In genomic region chr12:99450076-99450475, GRCm38 (mm10) we compare ENCODE assay signal across 24 mouse cellular contexts.
DNase-seq lines count a peak whose midpoint lies in the region; ATAC-seq lines count a peak whose summit lies in the region.
"Had no signal": no experiment of that assay in that cellular context is flagged by ENCODE, and none has a peak within 500 bp of the region (broad histone marks: within the 10 kb centered on the region; RNA-seq: fewer than 3 reads in every experiment).

No protein-coding gene starts in this region.

- peak; percentile 55 to 58 for DNase-seq in lung, adult 18-20 months
- peak; percentile 32 for DNase-seq in lung, postnatal 14 days
- DNase-seq in lung, postnatal 4 days, result peak; percentile 26 to 61
- DNase-seq in adrenal gland, adult 2 months, result no peak
- no peak for DNase-seq in kidney, postnatal 36 days
- DNase-seq in urinary bladder, postnatal 14 days (ENCODE audit: low spot score), result no peak
- DNase-seq: adrenal gland, postnatal 10 days; adrenal gland, postnatal 36 days; cerebellum, adult 18-20 months; cerebellum, adult 9-10 months; cerebellum, postnatal 14 days; forebrain, postnatal 0 days; gastrocnemius, postnatal 25 days; heart, adult 18-20 months; heart, postnatal 10 days; heart, postnatal 36 days had no signal

- H3K9me3 ChIP-seq in lung, embryonic 16.5 days (ENCODE audit: control insufficient read depth, low read length), result no peaks in the 10 kb centered on the region
- H3K9me3 ChIP-seq: forebrain, embryonic 10.5 days; forebrain, embryonic 13.5 days; heart, embryonic 12.5 days; heart, embryonic 15.5 days; hindbrain, embryonic 10.5 days; hindbrain, embryonic 13.5 days had no signal

- H3K4me1 ChIP-seq in lung, embryonic 16.5 days (replicated peaks; ENCODE audit: control insufficient read depth, insufficient read depth, low read length), result no peaks in the 10 kb centered on the region; the same call in 1 of the 2 replicates
- H3K4me1 ChIP-seq: heart, embryonic 15.5 days had no signal

- no peaks in the 10 kb centered on the region for H3K27me3 ChIP-seq in lung, embryonic 16.5 days (ENCODE audit: control insufficient read depth, insufficient read depth, low read depth, low read length)
- H3K27me3 ChIP-seq: forebrain, embryonic 13.5 days; heart, embryonic 12.5 days; heart, embryonic 15.5 days; hindbrain, embryonic 13.5 days had no signal

- WGBS in lung, embryonic 16.5 days, result 66% methylated on average over 6 of the region's 6 CpGs

- no peaks in the 10 kb centered on the region for H3K36me3 ChIP-seq in lung, embryonic 16.5 days (ENCODE audit: control insufficient read depth, insufficient read depth, low read length)
- H3K36me3 ChIP-seq: forebrain, embryonic 10.5 days; heart, embryonic 15.5 days; hindbrain, embryonic 13.5 days had no signal

- H3K9ac ChIP-seq in lung, embryonic 16.5 days (ENCODE audit: low read length), result no peak overlapping the region
- H3K9ac ChIP-seq: forebrain, embryonic 13.5 days; forebrain, postnatal 0 days; heart, embryonic 12.5 days; heart, embryonic 15.5 days; hindbrain, embryonic 13.5 days had no signal

- peak; percentile 74; the same call in 1 of the 2 replicates for ATAC-seq in lung, embryonic 16.5 days (ENCODE audit: low read depth)
- ATAC-seq: activated CD4-positive, CD25-positive, alpha-beta regulatory T cell, adult 4 months; forebrain, embryonic 13.5 days; forebrain, postnatal 0 days had no signal

- H3K27ac ChIP-seq in lung, embryonic 16.5 days (ENCODE audit: low read length), result peak overlapping the region; percentile 39; the same call in 1 of the 2 replicates
- H3K27ac ChIP-seq: forebrain, embryonic 10.5 days; forebrain, embryonic 13.5 days; heart, embryonic 15.5 days; hindbrain, embryonic 10.5 days; hindbrain, embryonic 13.5 days had no signal

- H3K4me2 ChIP-seq in lung, embryonic 16.5 days (ENCODE audit: low read depth, low read length), result no peak overlapping the region
- H3K4me2 ChIP-seq: forebrain, embryonic 13.5 days; heart, embryonic 12.5 days; heart, embryonic 15.5 days; hindbrain, embryonic 13.5 days had no signal

- no peak overlapping the region for H3K4me3 ChIP-seq in lung, embryonic 16.5 days (ENCODE audit: low read length)
- H3K4me3 ChIP-seq: forebrain, embryonic 10.5 days; forebrain, embryonic 13.5 days; heart, embryonic 12.5 days; heart, embryonic 15.5 days; hindbrain, embryonic 10.5 days; hindbrain, embryonic 13.5 days had no signal

Comparison
In these comparisons a context has a peak if more than half of its experiments do, and no peak if none do; other contexts are left out.
1. DNase-seq: peak in lung, adult 18-20 months (2 of 2), lung, postnatal 14 days (single experiment) and lung, postnatal 4 days (2 of 2); none in adrenal gland, adult 2 months (single experiment), kidney, postnatal 36 days (0 of 2) and urinary bladder, postnatal 14 days (single experiment).